Mouse (Mus musculus) bone marrow macrophage, adult 2 months (primary cell): ENCODE results near the gene Bcl2. TPM values are rescaled to one million over a fixed set of nuclear protein-coding genes. Genes with fewer than 3 reads are reported as not detected.

Experiments
- H3K27ac ChIP-seq: 2 replicates; pipeline ENCODE4 v1.5.1; 2012; ENCODE audit warnings: low read depth, low read length; ENCODE audit not compliant: insufficient read depth
- H3K4me1 ChIP-seq: 2 replicates; pipeline ENCODE4 v1.6.1; 2012; ENCODE audit warnings: low read length; ENCODE audit not compliant: control insufficient read depth, insufficient read depth
- H3K4me3 ChIP-seq: 2 replicates; pipeline ENCODE4 v1.5.1; 2012; ENCODE audit warnings: mild to moderate bottlenecking, low read length, moderate library complexity; ENCODE audit not compliant: insufficient read depth
- CTCF ChIP-seq: IDR thresholded peaks from 2 replicates; pipeline ENCODE4 v1.5.1; 2012; ENCODE audit warnings: low read depth, mild to moderate bottlenecking, low read length, moderate library complexity
- POLR2A ChIP-seq: IDR thresholded peaks from 2 replicates; pipeline ENCODE4 v1.6.1; 2012; ENCODE audit warnings: mild to moderate bottlenecking, low read depth, low read length, borderline replicate concordance
- polyA plus RNA-seq: library from polyadenylated mRNA; stranded (reverse); fragments of >200 nt; gene quantifications from 2 replicates; pipeline ENCODE4 v1.2.4, GENCODE M21; 2012; ENCODE audit not compliant: missing spikeins, insufficient read depth, insufficient read length

Gene Bcl2
- polyA plus RNA-seq, 1 experiment: 1.2 TPM

GRCm38 (mm10) chr1:106572506-106572905, 141.6 kb downstream of the Bcl2 start:
- no peak overlapping the region for H3K27ac ChIP-seq
- H3K4me3 ChIP-seq: no peak overlapping the region
- TF ChIP-seq CTCF: no peak
- TF ChIP-seq POLR2A: no peak
- peaks cover 30% of the 10 kb centered on the region for H3K4me1 ChIP-seq

GRCm38 (mm10) chr1:106570870-106571269, 143.2 kb downstream of the Bcl2 start:
- Histone ChIP-seq H3K27ac (no peak overlapping the region), H3K4me3 (no peak overlapping the region), H3K4me1 (peaks cover 32% of the 10 kb centered on the region)
- TF ChIP-seq CTCF: no peak
- TF ChIP-seq POLR2A: no peak

- Histone ChIP-seq H3K27ac (no peak overlapping the region), H3K4me3 (no peak overlapping the region), H3K4me1 (peaks cover 32% of the 10 kb centered on the region)
- TF ChIP-seq CTCF: no peak
- TF ChIP-seq POLR2A: no peak
These were observed 143.7 kb downstream of the Bcl2 start for GRCm38 (mm10) chr1:106570366-106570765.

GRCm38 (mm10) chr1:106569674-106570073, 144.4 kb downstream of the Bcl2 start:
- Histone ChIP-seq H3K4me3 (no peak overlapping the region), H3K4me1 (peaks cover 32% of the 10 kb centered on the region), H3K27ac (no peak overlapping the region)
- no peak for TF ChIP-seq POLR2A
- no peak for TF ChIP-seq CTCF

GRCm38 (mm10) chr1:106568868-106569267, 145.2 kb downstream of the Bcl2 start:
- Histone ChIP-seq H3K4me3 (no peak overlapping the region), H3K4me1 (peaks cover 32% of the 10 kb centered on the region), H3K27ac (peak overlapping the region; percentile 7; the same call in 1 of the 2 replicates)
- TF ChIP-seq CTCF (no peak), POLR2A (no peak)

- Histone ChIP-seq H3K4me1 (peaks cover 32% of the 10 kb centered on the region), H3K4me3 (no peak overlapping the region), H3K27ac (no peak overlapping the region)
- TF ChIP-seq CTCF (no peak), POLR2A (no peak)
These were observed 146.6 kb downstream of the Bcl2 start for GRCm38 (mm10) chr1:106567506-106567905.

GRCm38 (mm10) chr1:106566120-106567086, 147.7 kb downstream of the Bcl2 start:
- TF ChIP-seq POLR2A: no peak
- no peak overlapping the region for H3K27ac ChIP-seq
- H3K4me1 ChIP-seq: peaks cover 33% of the 10 kb centered on the region
- no peak overlapping the region for H3K4me3 ChIP-seq

GRCm38 (mm10) chr1:106565238-106565637, 148.8 kb downstream of the Bcl2 start:
- peaks cover 28% of the 10 kb centered on the region for H3K4me1 ChIP-seq

GRCm38 (mm10) chr1:106564436-106564835, 149.6 kb downstream of the Bcl2 start:
- Histone ChIP-seq H3K27ac (no peak overlapping the region), H3K4me1 (peaks cover 20% of the 10 kb centered on the region), H3K4me3 (no peak overlapping the region)
- TF ChIP-seq POLR2A: no peak
- no peak for TF ChIP-seq CTCF

More at GRCm38 (mm10) chr1:106565238-106565637, 148.8 kb downstream of the Bcl2 start:
- H3K27ac ChIP-seq: no peak overlapping the region
- TF ChIP-seq CTCF: no peak
- no peak for TF ChIP-seq POLR2A
- no peak overlapping the region for H3K4me3 ChIP-seq

- H3K4me3 ChIP-seq: no peak overlapping the region
- peaks cover 7% of the 10 kb centered on the region for H3K4me1 ChIP-seq
- H3K27ac ChIP-seq: no peak overlapping the region
- TF ChIP-seq CTCF (no peak), POLR2A (no peak)
These were observed 151.3 kb downstream of the Bcl2 start for GRCm38 (mm10) chr1:106562751-106563150.
